Mouse (Mus musculus): ENCODE data around the gene Arhgef1.

DNA sequence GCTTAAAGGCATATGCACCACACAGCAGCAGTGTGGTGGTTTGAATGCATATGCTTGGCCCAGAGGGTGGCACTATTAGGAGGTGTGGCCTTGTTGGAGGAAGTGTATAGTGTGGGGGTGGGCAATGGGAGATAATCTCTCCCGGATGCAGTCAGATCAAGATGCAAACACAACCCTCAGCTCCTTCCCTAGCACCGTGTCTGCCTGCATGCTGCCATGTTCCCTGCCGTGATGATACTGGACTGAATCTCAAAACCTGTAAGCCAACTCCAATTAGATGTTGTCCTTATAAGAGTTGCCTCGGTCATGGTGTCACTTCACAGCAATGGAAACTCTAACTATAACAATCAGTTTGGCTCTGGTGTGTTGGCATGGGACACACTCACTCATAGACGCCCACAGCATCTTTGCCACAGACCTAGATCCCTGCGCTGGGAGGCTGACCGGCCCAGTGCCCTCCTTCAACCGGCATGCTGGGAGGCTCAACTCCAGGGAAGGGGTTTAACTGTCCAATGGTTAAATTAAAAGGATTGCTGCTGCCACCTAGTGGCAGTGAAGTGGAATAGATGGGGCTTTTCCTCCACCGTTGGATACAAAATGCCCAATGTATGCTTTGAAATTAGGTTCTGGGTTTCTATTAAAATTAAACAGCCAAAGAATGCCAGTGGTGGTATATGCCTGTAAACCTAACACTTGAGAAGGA is 72.3 kb downstream of the Arhgef1 start:
- TF ChIP-seq CTCF (IDR thresholded peaks at IDR 0.05; ENCODE audit: extremely low read depth, insufficient read depth, low read length) (peak; percentile 60; the same call in 1 of the 2 replicates), POLR2A (IDR thresholded peaks at IDR 0.05; ENCODE audit: extremely low read depth, insufficient read depth, low read length) (no peak)
